Mouse (Mus musculus) megakaryocyte-erythroid progenitor cell, adult 5-6 weeks (primary cell): Measurements from ENCODE around the gene Kansl1. TPM values are rescaled to one million over a fixed set of nuclear protein-coding genes. Genes with fewer than 3 reads are reported as not detected.
A peak's percentile ranks its signal among the peaks of the same experiment; 100 is the strongest.
"Not testable (repeated sequence)": the region's sequence is repeated elsewhere in the genome, so short reads cannot be mapped to it uniquely, and the experiment has no call there.

Source experiments
- ATAC-seq: replicated peaks from 2 replicates; pipeline ENCODE4 v1.8.0; 2016; ENCODE audit warnings: mild to moderate bottlenecking, inconsistent platforms; ENCODE audit not compliant: severe bottlenecking, poor library complexity, low FRiP score, low TSS enrichment
- total RNA-seq, 2 experiments: library from RNA; stranded (forward) in 1 of 2; stranded (reverse) in 1 of 2; fragments of 200-1000, 215-1000 nt in 1 of 2; fragments of >200 nt in 1 of 2; fragmentation: Nextera tagmentation in 1 of 2; gene quantifications; 2 replicates each; pipeline ENCODE4 v1.2.3; 2014 to 2017

The Kansl1 gene
- 46.2 and 51.1 TPM in 2 replicates for total RNA-seq (2014; fragmentation: Nextera tagmentation)
- 22.2 and 26.8 TPM in 2 replicates for total RNA-seq (2017)

GRCm38 (mm10) chr11:104468751-104469268 lies at the start of gene Kansl1:
Gene Kansl1, minus strand, starts transcription at chr11:104468861.
- ATAC-seq: no peak

GRCm38 (mm10) chr11:104512436-104512835 lies 43.8 kb upstream of the Kansl1 start:
- ATAC-seq: no peak

- peak; percentile 73; the same call in 1 of the 2 replicates for ATAC-seq
Observed at GRCm38 (mm10) chr11:104510606-104511005, 41.9 kb upstream of the Kansl1 start.

- no peak for ATAC-seq
Observed at GRCm38 (mm10) chr11:104508455-104508854, 39.8 kb upstream of the Kansl1 start.

GRCm38 (mm10) chr11:104488292-104488691 lies 19.6 kb upstream of the Kansl1 start:
- ATAC-seq: no peak

- ATAC-seq: no peak
Observed at GRCm38 (mm10) chr11:104481971-104482370, 13.3 kb upstream of the Kansl1 start.

GRCm38 (mm10) chr11:104479505-104479904 lies 10.8 kb upstream of the Kansl1 start:
- ATAC-seq: no peak

GRCm38 (mm10) chr11:104469371-104469835 lies 742 bp upstream of the Kansl1 start:
- ATAC-seq: peak; percentile 100

- peak; percentile 64; the same call in 1 of the 2 replicates for ATAC-seq
Observed at GRCm38 (mm10) chr11:104467698-104468097, 963 bp downstream of the Kansl1 start.

GRCm38 (mm10) chr11:104461551-104461950 lies 7.1 kb downstream of the Kansl1 start:
- peak; percentile 73; the same call in 1 of the 2 replicates for ATAC-seq

- no peak for ATAC-seq
Observed at GRCm38 (mm10) chr11:104459671-104460070, 9.0 kb downstream of the Kansl1 start.

GRCm38 (mm10) chr11:104458507-104458906 lies 10.2 kb downstream of the Kansl1 start:
- no peak for ATAC-seq

GRCm38 (mm10) chr11:104452709-104453108 lies 16.0 kb downstream of the Kansl1 start:
- peak; percentile 88 for ATAC-seq

- no peak for ATAC-seq
Observed at GRCm38 (mm10) chr11:104451239-104451638, 17.4 kb downstream of the Kansl1 start.

GRCm38 (mm10) chr11:104448499-104448898 lies 20.2 kb downstream of the Kansl1 start:
- ATAC-seq: not testable (repeated sequence)

- ATAC-seq: 0 out of 2 replicates have a peak, but pooled peaks have one; percentile 24
Observed at GRCm38 (mm10) chr11:104445538-104445937, 23.1 kb downstream of the Kansl1 start.

GRCm38 (mm10) chr11:104445044-104445443 lies 23.6 kb downstream of the Kansl1 start:
- no peak for ATAC-seq

GRCm38 (mm10) chr11:104443359-104443758 lies 25.3 kb downstream of the Kansl1 start:
- ATAC-seq: no peak

GRCm38 (mm10) chr11:104442333-104443136 lies 26.1 kb downstream of the Kansl1 start:
- peak; percentile 75 for ATAC-seq

- no peak for ATAC-seq
Observed at GRCm38 (mm10) chr11:104441475-104442332, 27.0 kb downstream of the Kansl1 start.
